In the genomic region with DNA sequence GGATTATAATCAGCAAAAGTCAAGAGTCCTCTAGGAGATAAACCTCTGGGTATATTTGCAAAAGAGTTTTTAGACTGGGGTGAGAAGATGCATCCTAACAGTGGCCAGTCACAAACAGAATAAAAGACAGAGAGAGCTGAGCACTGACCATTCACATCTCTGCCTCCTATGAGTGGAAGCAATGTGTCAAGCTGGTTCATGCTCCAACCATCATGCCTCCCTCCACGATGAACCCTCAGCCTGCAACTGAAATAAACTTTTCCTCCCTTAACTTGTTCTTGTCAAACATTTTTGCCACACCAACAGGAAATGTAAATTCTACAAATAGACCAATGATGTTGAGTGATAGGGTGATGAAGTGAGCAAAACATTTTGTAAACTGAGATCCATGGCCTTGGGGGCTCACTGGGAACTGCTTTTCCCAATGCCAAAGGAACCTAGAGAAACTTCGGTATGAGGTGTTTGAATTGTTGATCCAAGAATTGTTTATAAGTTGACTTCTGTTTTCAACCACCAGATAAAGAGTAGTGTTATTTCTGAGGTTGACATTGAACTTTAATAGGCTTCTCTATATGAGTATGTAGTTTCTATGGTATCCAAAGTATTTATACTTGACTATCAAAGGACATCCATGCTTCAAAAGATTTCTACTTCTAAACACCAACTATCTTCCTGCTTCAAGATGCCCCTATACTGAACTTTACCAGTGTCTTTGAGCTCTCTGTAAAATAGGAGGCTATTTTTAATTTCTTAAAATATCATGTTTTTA, we compare ENCODE assay signal across 24 mouse cellular contexts.
DNase-seq lines count a peak whose midpoint lies in the region; ATAC-seq and TF ChIP-seq lines count a peak whose summit lies in the region.
"Had no signal": no experiment of that assay in that cellular context is flagged by ENCODE, and none has a peak within 500 bp of the region (broad histone marks: within the 10 kb centered on the region; RNA-seq: fewer than 3 reads in every experiment).

No protein-coding gene starts in this region.

- no peak for TF ChIP-seq CTCF in lung, embryonic 14.5 days (IDR thresholded peaks at IDR 0.05; ENCODE audit: low read depth)

- no peak overlapping the region for H3K9ac ChIP-seq in lung, embryonic 14.5 days
- H3K9ac ChIP-seq in lung, embryonic 16.5 days (ENCODE audit: low read length) = no peak overlapping the region
- H3K9ac ChIP-seq: embryonic facial prominence, embryonic 12.5 days; forebrain, embryonic 13.5 days; forebrain, embryonic 15.5 days had no signal

- no peak overlapping the region for H3K4me3 ChIP-seq in lung, embryonic 14.5 days (ENCODE audit: low read depth, low read length)
- no peak overlapping the region for H3K4me3 ChIP-seq in lung, embryonic 16.5 days (ENCODE audit: low read length)
- H3K4me3 ChIP-seq: embryonic facial prominence, embryonic 10.5 days; embryonic facial prominence, embryonic 12.5 days; forebrain, embryonic 13.5 days; forebrain, embryonic 15.5 days had no signal

- H3K4me1 ChIP-seq in lung, embryonic 14.5 days (ENCODE audit: insufficient read depth) = no peaks in the 10 kb centered on the region
- H3K4me1 ChIP-seq in lung, embryonic 16.5 days (replicated peaks; ENCODE audit: control insufficient read depth, insufficient read depth, low read length) = no peaks in the 10 kb centered on the region; the same call in 1 of the 2 replicates
- H3K4me1 ChIP-seq: embryonic facial prominence, embryonic 10.5 days; embryonic facial prominence, embryonic 12.5 days; forebrain, embryonic 13.5 days; forebrain, embryonic 15.5 days had no signal

- H3K27ac ChIP-seq in lung, embryonic 14.5 days (ENCODE audit: low read depth) = no peak overlapping the region
- H3K27ac ChIP-seq in lung, embryonic 16.5 days (ENCODE audit: low read length) = no peak overlapping the region
- H3K27ac ChIP-seq: embryonic facial prominence, embryonic 10.5 days; embryonic facial prominence, embryonic 12.5 days; forebrain, embryonic 13.5 days; forebrain, embryonic 15.5 days had no signal

- DNase-seq in lung, embryonic 14.5 days = peak; percentile 87
- no peak for DNase-seq in lung, postnatal 14 days
- DNase-seq in lung, adult 18-20 months = no peak
- DNase-seq in lung, postnatal 10 days = peak; percentile 6
- no peak for DNase-seq in lung, postnatal 36 days
- DNase-seq: adrenal gland, adult 8-10 months; adrenal gland, postnatal 14 days; adrenal gland, postnatal 36 days; B cell, adult 2 months; cerebellum, adult 11-12 months; cerebellum, adult 2 months; cerebellum, adult 9-10 months; cerebellum, postnatal 10 days; cerebellum, postnatal 25 days had no signal

- no peaks in the 10 kb centered on the region for H3K27me3 ChIP-seq in lung, embryonic 14.5 days (ENCODE audit: insufficient read depth, low read length)
- H3K27me3 ChIP-seq in lung, embryonic 16.5 days (ENCODE audit: control insufficient read depth, insufficient read depth, low read depth, low read length) = no peaks in the 10 kb centered on the region
- H3K27me3 ChIP-seq: CH12.LX; embryonic facial prominence, embryonic 12.5 days; forebrain, embryonic 13.5 days; forebrain, embryonic 15.5 days; Patski had no signal

- ATAC-seq in lung, embryonic 14.5 days (ENCODE audit: insufficient read depth) = peak; percentile 93
- ATAC-seq in lung, embryonic 16.5 days (ENCODE audit: low read depth) = peak; percentile 91
- ATAC-seq: activated CD4-positive, CD25-positive, alpha-beta regulatory T cell, adult 4 months; CD4-positive, CD25-positive, alpha-beta regulatory T cell, adult 4 months; forebrain, embryonic 13.5 days; forebrain, embryonic 15.5 days; Patski had no signal

- no peaks in the 10 kb centered on the region for H3K36me3 ChIP-seq in lung, embryonic 14.5 days (ENCODE audit: insufficient read depth)
- H3K36me3 ChIP-seq in lung, embryonic 16.5 days (ENCODE audit: control insufficient read depth, insufficient read depth, low read length) = no peaks in the 10 kb centered on the region
- H3K36me3 ChIP-seq: embryonic facial prominence, embryonic 10.5 days; embryonic facial prominence, embryonic 12.5 days; forebrain, embryonic 15.5 days; G1E had no signal

- no peak overlapping the region for H3K4me2 ChIP-seq in lung, embryonic 14.5 days
- H3K4me2 ChIP-seq in lung, embryonic 16.5 days (ENCODE audit: low read depth, low read length) = no peak overlapping the region
- H3K4me2 ChIP-seq: embryonic facial prominence, embryonic 12.5 days; forebrain, embryonic 13.5 days; forebrain, embryonic 15.5 days had no signal

- H3K9me3 ChIP-seq in lung, embryonic 14.5 days (ENCODE audit: low read depth, low read length) = no peaks in the 10 kb centered on the region
- no peaks in the 10 kb centered on the region for H3K9me3 ChIP-seq in lung, embryonic 16.5 days (ENCODE audit: control insufficient read depth, low read length)
- H3K9me3 ChIP-seq: embryonic facial prominence, embryonic 10.5 days; embryonic facial prominence, embryonic 12.5 days; forebrain, embryonic 13.5 days; forebrain, embryonic 15.5 days; G1E had no signal

- 29% methylated on average over 2 of the region's 2 CpGs for WGBS in lung, embryonic 14.5 days
- 34% methylated on average over 2 of the region's 2 CpGs for WGBS in lung, embryonic 16.5 days

Comparison
In these comparisons a context has a peak if more than half of its experiments do, and no peak if none do; other contexts are left out.
1. DNase-seq: peak in lung, embryonic 14.5 days (single experiment) and lung, postnatal 10 days (single experiment); none in lung, postnatal 14 days (single experiment), lung, adult 18-20 months (0 of 2) and lung, postnatal 36 days (single experiment).